Mouse (Mus musculus) embryonic facial prominence, embryonic 12.5 days (tissue): Measurements from ENCODE around the gene Sp3. TPM values are rescaled to one million over a fixed set of nuclear protein-coding genes. Genes with fewer than 3 reads are reported as not detected.
"Not testable (repeated sequence)": the region's sequence is repeated elsewhere in the genome, so short reads cannot be mapped to it uniquely, and the experiment has no call there.

Experiments
- ATAC-seq: fragments of 200-750 bp; cut with Nextera tagmentation; 2 replicates; pipeline ENCODE4 v1.8.0; 2017; ENCODE audit not compliant: insufficient number of reproducible peaks, insufficient read depth, low FRiP score, low TSS enrichment
- H3K27ac ChIP-seq: fragments of 300-500 bp; sonication (generic); 2 replicates; pipeline ENCODE4 v1.5.1; 2016; ENCODE audit warnings: mild to moderate bottlenecking
- H3K27me3 ChIP-seq: fragments of 300-500 bp; sonication (generic); 2 replicates; pipeline ENCODE4 v1.6.1; 2016; ENCODE audit warnings: mild to moderate bottlenecking, moderate library complexity
- H3K36me3 ChIP-seq: fragments of 300-500 bp; sonication (generic); 2 replicates; pipeline ENCODE4 v1.6.1; 2016; ENCODE audit warnings: mild to moderate bottlenecking
- H3K4me1 ChIP-seq: fragments of 300-500 bp; sonication (generic); 2 replicates; pipeline ENCODE4 v1.6.1; 2016
- H3K4me2 ChIP-seq: fragments of 300-500 bp; sonication (generic); replicated peaks from 2 replicates; pipeline ENCODE4 v1.6.1; 2016; ENCODE audit warnings: mild to moderate bottlenecking, moderate library complexity
- H3K4me3 ChIP-seq: fragments of 300-500 bp; sonication (generic); 2 replicates; pipeline ENCODE4 v1.5.1; 2016; ENCODE audit warnings: mild to moderate bottlenecking
- H3K9ac ChIP-seq: fragments of 300-500 bp; sonication (generic); 2 replicates; pipeline ENCODE4 v1.6.1; 2016; ENCODE audit warnings: mild to moderate bottlenecking, moderate library complexity
- H3K9me3 ChIP-seq: fragments of 300-500 bp; sonication (generic); 2 replicates; pipeline ENCODE4 v1.6.1; 2016; ENCODE audit warnings: mild to moderate bottlenecking, moderate library complexity
- WGBS: fragments of 180-500 bp; shearing (Covaris S2); methylation state at CpG from one replicate; pipeline ENCODE4 v1.1.7; 2016; 5-methylcytosine and 5-hydroxymethylcytosine counted together
- polyA plus RNA-seq: library from polyadenylated mRNA; unstranded; fragments of >200 nt; fragmentation: Nextera tagmentation; extraction: Ambion mirVana; gene quantifications from 2 replicates; pipeline ENCODE4 v1.2.1, GENCODE M21; 2016

Sp3 gene
- polyA plus RNA-seq, 1 experiment from 2014 or later: 77.8 TPM

DNA sequence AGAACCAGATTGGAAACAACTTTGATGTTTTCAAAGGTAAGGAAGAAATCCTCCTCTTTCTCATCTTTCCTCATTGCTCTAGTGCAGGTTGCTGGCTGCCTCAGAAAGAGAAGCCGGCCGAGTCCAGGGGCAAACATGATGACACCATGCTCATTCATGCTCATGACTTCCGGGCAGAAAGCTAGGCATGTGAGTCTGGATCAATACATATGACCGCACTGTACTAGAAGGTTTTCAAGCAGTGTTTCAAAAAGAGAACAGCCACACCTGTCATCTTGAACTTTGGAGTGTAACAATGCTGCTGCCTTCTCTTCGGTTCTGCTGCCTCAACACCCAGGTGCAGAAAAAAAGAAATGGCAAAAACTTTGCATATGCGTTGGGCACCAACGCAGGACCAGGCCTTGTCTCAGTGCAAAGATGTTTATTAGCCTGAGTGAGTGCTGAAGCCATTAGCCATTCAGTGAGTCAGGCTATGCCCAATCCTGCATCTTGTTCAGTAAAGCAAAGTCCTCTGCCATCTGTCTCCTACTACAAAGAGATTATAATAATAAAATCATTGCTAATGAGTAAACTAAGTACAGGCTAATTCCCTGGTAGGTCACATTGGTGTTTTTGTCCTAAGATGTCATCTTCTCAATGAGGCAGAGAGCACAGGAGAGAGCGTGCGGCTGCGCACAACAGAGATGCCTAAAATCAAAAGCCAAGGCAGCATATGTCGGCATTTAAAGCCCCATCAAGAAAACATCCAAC lies 67.4 kb downstream of the Sp3 start:
- no peak overlapping the region for H3K9ac ChIP-seq
- H3K4me3 ChIP-seq: no peak overlapping the region
- no peaks in the 10 kb centered on the region for H3K27me3 ChIP-seq
- no peaks in the 10 kb centered on the region for H3K36me3 ChIP-seq
- H3K9me3 ChIP-seq: no peaks in the 10 kb centered on the region
- ATAC-seq: no peak
- 84% methylated on average over 11 of the region's 11 CpGs for WGBS
- no peak overlapping the region for H3K4me2 ChIP-seq
- peaks cover 5% of the 10 kb centered on the region; the same call in 1 of the 2 replicates for H3K4me1 ChIP-seq
- no peak overlapping the region for H3K27ac ChIP-seq

DNA sequence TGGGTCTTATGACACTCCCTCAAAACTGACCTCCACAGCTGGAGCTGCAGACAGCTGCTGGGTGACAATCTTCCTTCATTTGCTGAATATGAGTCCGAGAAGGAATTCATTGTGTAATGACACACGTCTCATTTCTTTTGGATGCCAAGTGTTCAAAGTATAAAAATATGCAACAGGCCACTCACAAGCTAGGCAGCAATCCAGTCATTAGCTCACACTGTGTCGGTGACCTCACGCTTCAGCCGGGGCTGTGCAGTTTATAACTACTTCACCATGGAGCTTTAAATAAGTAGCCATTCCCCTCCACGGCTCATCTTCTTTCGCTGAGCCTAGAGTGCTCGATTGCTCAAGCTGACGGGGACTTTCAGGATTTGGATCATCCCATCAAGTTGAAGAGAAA lies 68.7 kb downstream of the Sp3 start:
- no peak overlapping the region for H3K27ac ChIP-seq
- no peak overlapping the region for H3K9ac ChIP-seq
- no peaks in the 10 kb centered on the region for H3K36me3 ChIP-seq
- peaks cover 14% of the 10 kb centered on the region; the same call in 1 of the 2 replicates for H3K4me1 ChIP-seq
- 84% methylated on average over 9 of the region's 9 CpGs for WGBS
- no peak overlapping the region for H3K4me3 ChIP-seq
- H3K27me3 ChIP-seq: no peaks in the 10 kb centered on the region
- H3K9me3 ChIP-seq: no peaks in the 10 kb centered on the region
- no peak for ATAC-seq
- no peak overlapping the region for H3K4me2 ChIP-seq

DNA sequence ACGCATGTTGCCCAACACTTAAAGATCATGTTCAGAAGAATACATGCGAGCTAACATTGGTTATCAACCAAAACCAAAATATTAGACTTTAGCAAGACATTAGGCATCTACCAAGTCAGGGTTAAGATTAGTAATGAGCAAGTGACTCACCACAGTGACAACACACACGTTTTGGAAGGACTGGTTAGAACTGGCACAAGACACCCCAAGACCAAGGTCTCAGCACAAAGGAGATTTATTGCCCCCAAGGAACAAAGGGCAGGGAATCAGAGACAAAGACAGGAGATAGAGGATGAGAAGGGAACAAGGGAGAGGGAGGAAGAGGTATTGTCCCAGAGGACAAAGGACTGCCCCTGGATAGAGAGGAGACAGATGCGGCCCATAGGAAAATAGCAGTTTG lies 71.2 kb downstream of the Sp3 start:
- Histone ChIP-seq H3K36me3 (no peaks in the 10 kb centered on the region), H3K9ac (no peak overlapping the region), H3K4me3 (no peak overlapping the region), H3K4me2 (no peak overlapping the region), H3K27ac (no peak overlapping the region), H3K4me1 (peaks cover 14% of the 10 kb centered on the region; the same call in 1 of the 2 replicates), H3K9me3 (no peaks in the 10 kb centered on the region), H3K27me3 (no peaks in the 10 kb centered on the region)
- ATAC-seq: no peak
- 82% methylated on average over 4 of the region's 4 CpGs for WGBS

DNA sequence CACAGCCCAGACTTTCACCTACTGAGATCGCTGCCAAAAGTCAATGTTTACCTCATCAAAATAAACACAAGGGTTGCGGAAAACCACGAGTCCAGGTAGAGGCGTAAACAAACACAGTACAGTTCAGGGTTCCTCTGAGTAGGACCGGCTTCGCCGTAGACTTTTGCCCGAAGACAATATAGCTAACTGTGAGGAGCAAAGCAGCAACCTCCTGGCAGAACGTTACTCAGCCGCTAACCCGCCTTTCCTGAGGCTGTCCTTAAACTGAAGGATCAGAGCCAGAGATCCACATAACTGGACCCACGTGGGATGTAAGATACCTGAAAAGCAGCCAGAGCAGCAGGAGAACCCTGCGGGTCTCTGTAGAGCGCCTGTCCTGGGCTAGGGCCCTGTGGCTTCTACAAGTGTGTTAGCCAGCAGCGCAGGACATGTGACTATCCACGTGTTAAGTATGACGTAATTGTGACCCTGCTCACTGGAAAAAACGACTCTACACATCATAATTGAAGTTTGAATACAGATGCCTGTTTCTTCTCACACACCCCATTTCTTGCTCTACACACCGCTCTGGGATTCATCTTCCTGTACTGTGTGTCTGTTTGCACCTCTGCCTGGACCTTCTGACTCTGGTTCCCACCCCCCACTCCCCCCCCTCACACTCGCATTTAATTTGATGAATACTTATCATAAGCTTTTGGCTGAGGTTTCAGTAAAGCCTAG lies 71.9 kb downstream of the Sp3 start:
- Histone ChIP-seq H3K27me3 (no peaks in the 10 kb centered on the region), H3K9me3 (no peaks in the 10 kb centered on the region), H3K27ac (no peak overlapping the region), H3K4me1 (peaks cover 14% of the 10 kb centered on the region; the same call in 1 of the 2 replicates), H3K4me3 (no peak overlapping the region), H3K9ac (no peak overlapping the region), H3K4me2 (no peak overlapping the region), H3K36me3 (no peaks in the 10 kb centered on the region)
- 70% methylated on average over 20 of the region's 20 CpGs for WGBS
- ATAC-seq: no peak

DNA sequence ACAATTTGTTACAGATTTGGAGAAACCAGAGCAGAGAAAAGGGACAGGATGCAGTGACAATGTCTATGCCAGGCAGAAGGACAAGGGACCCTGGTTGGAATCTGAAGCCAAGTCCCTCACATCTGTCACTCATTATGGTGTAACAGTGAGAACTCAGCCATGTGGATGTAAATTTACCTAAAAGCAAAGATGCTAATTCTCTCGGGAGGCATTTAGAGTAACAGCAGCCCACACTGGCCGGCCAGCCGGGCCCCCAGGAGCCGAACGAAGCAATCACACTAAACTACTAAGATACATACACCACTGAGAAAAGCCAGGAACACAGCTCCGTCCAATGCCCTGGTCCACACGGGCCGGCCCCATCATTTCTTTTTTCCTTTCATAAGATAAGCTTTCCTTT lies 73.5 kb downstream of the Sp3 start:
- no peaks in the 10 kb centered on the region for H3K27me3 ChIP-seq
- H3K4me2 ChIP-seq: no peak overlapping the region
- no peak overlapping the region for H3K9ac ChIP-seq
- H3K4me1 ChIP-seq: peaks cover 14% of the 10 kb centered on the region; the same call in 1 of the 2 replicates
- no peak overlapping the region for H3K4me3 ChIP-seq
- H3K27ac ChIP-seq: no peak overlapping the region
- no peaks in the 10 kb centered on the region for H3K36me3 ChIP-seq
- no peaks in the 10 kb centered on the region for H3K9me3 ChIP-seq
- no peak for ATAC-seq
- WGBS: 18% methylated on average over 8 of the region's 8 CpGs

DNA sequence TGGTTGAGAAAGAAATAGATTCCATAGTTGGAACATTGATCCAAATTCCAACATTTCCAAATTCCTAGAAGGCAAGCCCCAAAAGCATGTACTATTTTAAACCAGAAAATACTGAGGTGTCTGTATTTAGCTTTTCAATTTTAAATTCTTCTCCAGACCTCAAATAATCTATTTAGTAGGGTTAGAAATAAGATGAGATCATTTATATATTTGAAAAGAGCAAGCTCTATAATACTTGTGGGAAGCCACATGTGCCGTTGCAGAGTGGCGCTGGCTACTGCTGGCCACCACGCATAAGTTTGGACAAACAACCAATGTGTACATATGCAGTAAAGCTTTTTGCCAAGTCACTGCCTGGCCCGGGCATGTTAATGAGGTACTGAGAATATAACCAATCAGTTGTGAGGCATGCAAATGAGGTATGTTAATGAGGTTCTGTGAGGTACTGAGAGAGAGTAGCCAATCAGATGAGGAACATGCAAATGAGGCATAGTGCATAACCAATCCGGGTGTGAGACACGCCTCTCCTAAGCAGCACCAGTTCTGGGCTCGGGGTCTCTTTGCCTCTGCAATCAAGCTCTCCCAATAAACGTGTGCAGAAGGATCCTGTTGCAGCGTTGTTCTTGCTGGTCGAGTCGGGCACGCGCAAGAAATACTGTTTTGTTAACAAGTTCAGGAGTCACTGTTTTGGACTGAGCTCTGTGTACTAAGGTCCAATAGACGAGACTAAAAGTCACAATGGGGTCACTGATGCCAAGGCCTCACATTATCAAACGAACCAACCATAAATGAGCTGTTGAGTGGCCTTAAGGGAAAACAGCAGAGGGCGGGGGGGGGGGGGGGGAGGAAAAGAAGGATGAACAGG lies 77.2 kb downstream of the Sp3 start:
- 88% methylated on average over 15 of the region's 16 CpGs for WGBS
- not testable (repeated sequence) for H3K4me3 ChIP-seq, ATAC-seq, H3K36me3 ChIP-seq, H3K9me3 ChIP-seq, H3K27ac ChIP-seq, H3K27me3 ChIP-seq, H3K4me2 ChIP-seq, H3K4me1 ChIP-seq, H3K9ac ChIP-seq

DNA sequence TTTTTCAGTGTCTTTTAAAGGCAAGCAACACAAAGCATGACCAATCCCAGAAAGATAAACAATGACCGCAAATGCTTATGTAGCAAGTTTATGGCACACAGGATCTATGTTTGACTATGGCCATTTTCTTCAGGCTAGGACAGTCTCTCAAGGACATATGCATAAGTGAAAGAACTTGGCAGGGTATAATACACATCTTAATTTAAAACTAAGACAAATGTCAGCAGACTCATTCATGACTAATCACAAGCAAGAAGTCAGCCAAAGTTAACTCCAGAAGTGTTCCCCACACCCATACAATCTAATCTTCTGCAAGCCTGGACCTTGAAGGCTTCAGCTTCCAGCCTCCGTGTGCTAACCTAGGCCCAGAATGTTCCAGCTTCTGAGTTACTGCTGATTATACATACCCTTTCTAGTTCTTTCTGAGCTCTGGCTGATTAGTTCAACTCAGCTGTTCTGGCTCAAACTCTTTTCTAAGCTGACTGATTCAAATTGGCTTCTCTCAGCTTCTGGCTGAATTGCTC lies 81.4 kb downstream of the Sp3 start:
- Histone ChIP-seq H3K27ac (no peak overlapping the region), H3K27me3 (no peaks in the 10 kb centered on the region), H3K4me1 (no peaks in the 10 kb centered on the region), H3K36me3 (no peaks in the 10 kb centered on the region), H3K4me3 (no peak overlapping the region), H3K9me3 (no peaks in the 10 kb centered on the region; the same call in none of the 2 replicates), H3K4me2 (no peak overlapping the region), H3K9ac (no peak overlapping the region)
- no peak for ATAC-seq
- WGBS: 95% methylated on average over 2 of the region's 2 CpGs

DNA sequence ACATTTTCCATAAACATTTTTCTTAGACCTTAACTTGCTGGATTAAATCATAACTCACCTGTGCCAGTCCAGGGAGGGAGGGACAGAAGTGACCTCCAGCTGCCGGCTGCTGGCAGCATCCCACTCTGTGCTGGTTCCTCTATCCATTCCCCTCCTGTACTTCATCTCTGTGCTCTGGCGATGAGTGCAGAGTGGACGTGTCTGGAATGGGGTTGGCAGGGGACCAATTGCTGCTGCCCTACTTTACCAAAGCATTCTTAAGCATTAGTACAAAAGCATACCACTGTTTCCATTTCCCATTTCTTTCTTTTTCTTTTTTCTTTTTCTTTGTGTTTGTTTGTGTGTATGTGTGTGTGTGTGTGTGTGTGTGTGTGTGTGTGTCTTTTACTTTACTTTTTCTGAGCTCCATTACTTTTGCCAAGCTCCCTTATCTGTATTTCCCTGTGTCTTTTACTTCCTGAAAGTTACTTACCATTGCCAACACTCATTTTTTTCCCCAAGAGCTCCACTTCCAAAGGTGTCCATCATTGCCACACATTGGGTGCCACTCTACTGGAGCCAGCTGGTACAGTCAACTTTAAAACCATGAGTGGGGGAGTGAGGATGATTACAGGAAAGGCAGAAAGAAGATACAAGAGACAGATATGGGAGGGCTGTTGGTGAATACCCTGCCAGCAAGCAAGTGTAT lies 82.0 kb downstream of the Sp3 start:
- no peak overlapping the region for H3K4me2 ChIP-seq
- H3K9me3 ChIP-seq: no peaks in the 10 kb centered on the region; the same call in none of the 2 replicates
- no peak for ATAC-seq
- no peaks in the 10 kb centered on the region for H3K27me3 ChIP-seq
- no peak overlapping the region for H3K4me3 ChIP-seq
- H3K27ac ChIP-seq: no peak overlapping the region
- WGBS: 77% methylated on average over 3 of the region's 3 CpGs
- H3K4me1 ChIP-seq: no peaks in the 10 kb centered on the region
- H3K9ac ChIP-seq: no peak overlapping the region
- H3K36me3 ChIP-seq: no peaks in the 10 kb centered on the region

DNA sequence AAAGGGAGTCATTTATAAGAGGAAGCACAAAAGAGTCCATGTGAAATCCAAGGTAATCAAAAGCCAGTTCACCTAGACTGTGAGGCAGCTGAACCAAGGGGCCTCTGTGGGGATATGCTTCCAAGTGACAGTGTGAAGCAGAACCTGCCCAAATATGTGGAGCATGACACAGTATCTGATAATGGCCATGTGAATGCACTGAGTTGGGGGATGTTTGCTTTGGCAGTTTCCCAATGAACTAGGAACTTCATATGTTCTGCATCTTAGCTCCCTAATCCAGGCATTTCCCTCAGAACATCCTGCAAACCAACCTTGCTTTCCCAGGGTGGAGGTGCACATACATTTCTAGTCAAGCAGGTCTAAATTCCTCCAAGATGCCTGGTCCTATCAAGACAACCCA lies 90.4 kb downstream of the Sp3 start:
- no peak for ATAC-seq
- Histone ChIP-seq H3K4me2 (no peak overlapping the region), H3K4me3 (no peak overlapping the region), H3K9ac (no peak overlapping the region), H3K36me3 (no peaks in the 10 kb centered on the region), H3K4me1 (peaks cover 5% of the 10 kb centered on the region; the same call in 1 of the 2 replicates), H3K27ac (no peak overlapping the region), H3K27me3 (no peaks in the 10 kb centered on the region), H3K9me3 (no peaks in the 10 kb centered on the region)
